Mouse (Mus musculus): ENCODE measurements around the gene Polr3gl. TPM values are rescaled to one million over a fixed set of nuclear protein-coding genes. Genes with fewer than 3 reads are reported as not detected.

Polr3gl gene
- polyA plus RNA-seq, 1 experiment: 6.2 TPM

GRCm38 (mm10) chr3:96603311-96603710, 9.3 kb upstream of the Polr3gl start:
- Histone ChIP-seq H3K36me3 (ENCODE audit: control insufficient read depth, insufficient read depth) (peaks cover 10% of the 10 kb centered on the region), H3K4me3 (ENCODE audit: insufficient read depth, poor library complexity, severe bottlenecking) (no peak overlapping the region), H3K79me3 (ENCODE audit: low read depth) (peaks cover 25% of the 10 kb centered on the region), H3K27me3 (ENCODE audit: control insufficient read depth, insufficient read depth, insufficient read length) (no peaks in the 10 kb centered on the region), H3ac (ENCODE audit: control insufficient read depth, insufficient read length, low read depth) (no peak overlapping the region), H3K79me2 (ENCODE audit: control insufficient read depth, insufficient read depth) (peaks cover 55% of the 10 kb centered on the region)
- TF ChIP-seq MYOD1 (IDR thresholded peaks at IDR 0.05; ENCODE audit: control insufficient read depth, insufficient read length, low read depth) (no peak), FOSL1 (IDR thresholded peaks at IDR 0.05; ENCODE audit: insufficient read depth, low read length, poor library complexity, severe bottlenecking) (no peak), MAX (IDR thresholded peaks at IDR 0.05) (no peak), USF1 (IDR thresholded peaks at IDR 0.05; ENCODE audit: low read depth) (no peak), CEBPB (IDR thresholded peaks at IDR 0.05; ENCODE audit: low read depth) (no peak), CTCF (IDR thresholded peaks at IDR 0.05; ENCODE audit: control insufficient read depth, insufficient read depth, insufficient read length) (no peak), MYOG (IDR thresholded peaks at IDR 0.05; ENCODE audit: control insufficient read depth, extremely low read depth, insufficient read length) (no peak)

- peaks cover 25% of the 10 kb centered on the region for H3K79me3 ChIP-seq (ENCODE audit: low read depth)
- H3K79me2 ChIP-seq (ENCODE audit: control insufficient read depth, insufficient read depth): peaks cover 53% of the 10 kb centered on the region
- no peak overlapping the region for H3K4me3 ChIP-seq (ENCODE audit: insufficient read depth, poor library complexity, severe bottlenecking)
- H3K36me3 ChIP-seq (ENCODE audit: control insufficient read depth, insufficient read depth): peaks cover 10% of the 10 kb centered on the region
- H3ac ChIP-seq (ENCODE audit: control insufficient read depth, insufficient read length, low read depth): no peak overlapping the region
- TF ChIP-seq CEBPB (IDR thresholded peaks at IDR 0.05; ENCODE audit: low read depth) (no peak), CTCF (IDR thresholded peaks at IDR 0.05; ENCODE audit: control insufficient read depth, insufficient read depth, insufficient read length) (no peak), USF1 (IDR thresholded peaks at IDR 0.05; ENCODE audit: low read depth) (no peak), MYOG (IDR thresholded peaks at IDR 0.05; ENCODE audit: control insufficient read depth, extremely low read depth, insufficient read length) (no peak), FOSL1 (IDR thresholded peaks at IDR 0.05; ENCODE audit: insufficient read depth, low read length, poor library complexity, severe bottlenecking) (no peak), MAX (IDR thresholded peaks at IDR 0.05) (no peak), MYOD1 (IDR thresholded peaks at IDR 0.05; ENCODE audit: control insufficient read depth, insufficient read length, low read depth) (no peak)
- H3K27me3 ChIP-seq (ENCODE audit: control insufficient read depth, insufficient read depth, insufficient read length): no peaks in the 10 kb centered on the region
These were observed 8.7 kb upstream of the Polr3gl start for GRCm38 (mm10) chr3:96602704-96603084.

DNA sequence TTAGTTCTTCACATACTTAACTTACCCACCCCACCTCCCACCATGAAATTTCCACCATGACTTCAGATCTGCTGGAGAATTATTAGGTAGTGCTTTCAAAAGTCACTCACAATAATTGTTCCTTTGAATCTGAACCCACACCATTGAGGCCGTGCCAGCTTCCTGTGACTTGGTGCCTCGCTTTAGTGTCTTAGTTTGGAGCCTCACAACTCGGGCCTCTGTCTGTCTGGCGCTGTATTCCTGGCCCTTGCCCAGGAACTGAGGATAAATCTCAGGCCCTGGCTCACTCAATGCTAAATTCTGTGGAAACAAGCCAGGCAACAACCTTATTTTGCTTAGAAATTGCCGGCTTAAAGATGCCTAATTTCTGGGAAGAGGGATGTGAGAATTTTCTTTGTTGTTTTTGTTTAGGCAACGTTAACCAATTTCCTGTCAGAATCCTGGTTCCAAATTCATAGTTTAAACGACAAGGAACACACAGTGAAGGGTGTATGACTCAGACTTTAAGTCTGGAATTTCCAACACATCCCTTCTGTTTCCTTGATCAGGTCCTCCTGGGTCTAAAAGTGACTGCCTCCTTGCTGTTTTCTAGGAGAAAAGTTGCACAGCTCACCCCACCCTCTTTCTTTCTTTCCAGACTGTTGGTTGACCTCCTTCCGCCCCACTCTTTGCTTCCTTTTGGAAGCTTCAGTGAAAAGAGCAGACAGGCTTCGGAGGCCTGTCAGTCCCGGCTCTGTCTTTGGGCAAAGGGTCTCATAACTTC, 8.1 kb upstream of the Polr3gl start:
- Histone ChIP-seq H3K4me3 (ENCODE audit: insufficient read depth, poor library complexity, severe bottlenecking) (peak overlapping the region; percentile 44), H3K36me3 (ENCODE audit: control insufficient read depth, insufficient read depth) (peaks cover 10% of the 10 kb centered on the region), H3ac (ENCODE audit: control insufficient read depth, insufficient read length, low read depth) (peak overlapping the region; percentile 60), H3K79me3 (ENCODE audit: low read depth) (peaks cover 25% of the 10 kb centered on the region), H3K27me3 (ENCODE audit: control insufficient read depth, insufficient read depth, insufficient read length) (no peaks in the 10 kb centered on the region), H3K79me2 (ENCODE audit: control insufficient read depth, insufficient read depth) (peaks cover 47% of the 10 kb centered on the region)
- TF ChIP-seq FOSL1 (IDR thresholded peaks at IDR 0.05; ENCODE audit: insufficient read depth, low read length, poor library complexity, severe bottlenecking) (no peak), MAX (IDR thresholded peaks at IDR 0.05) (no peak), MYOD1 (IDR thresholded peaks at IDR 0.05; ENCODE audit: control insufficient read depth, insufficient read length, low read depth) (no peak), MYOG (IDR thresholded peaks at IDR 0.05; ENCODE audit: control insufficient read depth, extremely low read depth, insufficient read length) (no peak), CTCF (IDR thresholded peaks at IDR 0.05; ENCODE audit: control insufficient read depth, insufficient read depth, insufficient read length) (no peak), USF1 (IDR thresholded peaks at IDR 0.05; ENCODE audit: low read depth) (no peak), CEBPB (IDR thresholded peaks at IDR 0.05; ENCODE audit: low read depth) (no peak)

DNA sequence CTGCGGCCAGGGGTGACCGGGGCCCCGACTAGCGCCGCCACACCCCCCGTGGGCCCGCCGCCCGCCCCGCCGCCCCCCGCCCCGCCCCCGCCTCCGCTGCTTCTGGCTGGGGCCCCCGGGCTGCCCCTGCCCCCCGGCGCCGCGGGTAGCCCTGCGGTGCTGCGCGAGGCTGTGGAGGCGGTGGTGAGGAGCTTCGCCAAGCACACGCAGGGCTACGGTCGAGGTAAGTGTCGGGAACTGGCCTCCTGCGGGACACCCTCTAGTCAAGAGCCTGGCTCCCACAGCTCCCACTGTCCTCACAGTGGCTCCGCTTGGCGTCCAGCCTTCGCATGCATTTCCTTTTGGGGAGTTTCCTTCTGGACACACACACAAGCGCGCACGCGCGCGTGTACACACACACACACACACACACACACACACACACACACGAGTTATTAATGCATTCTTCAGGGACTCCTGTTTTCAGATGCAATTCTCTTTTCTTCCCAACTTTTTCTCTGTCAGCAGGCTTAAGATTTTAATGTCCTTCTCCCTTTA, 7.3 kb upstream of the Polr3gl start:
- Histone ChIP-seq H3K36me3 (ENCODE audit: control insufficient read depth, insufficient read depth) (peaks cover 10% of the 10 kb centered on the region), H3K79me2 (ENCODE audit: control insufficient read depth, insufficient read depth) (peaks cover 43% of the 10 kb centered on the region), H3K27me3 (ENCODE audit: control insufficient read depth, insufficient read depth, insufficient read length) (no peaks in the 10 kb centered on the region), H3K79me3 (ENCODE audit: low read depth) (peaks cover 25% of the 10 kb centered on the region), H3K4me3 (ENCODE audit: insufficient read depth, poor library complexity, severe bottlenecking) (peak overlapping the region; percentile 44), H3ac (ENCODE audit: control insufficient read depth, insufficient read length, low read depth) (peak overlapping the region; percentile 83)
- no peak for TF ChIP-seq MYOG (IDR thresholded peaks at IDR 0.05; ENCODE audit: control insufficient read depth, extremely low read depth, insufficient read length)
- no peak for TF ChIP-seq CTCF (IDR thresholded peaks at IDR 0.05; ENCODE audit: control insufficient read depth, insufficient read depth, insufficient read length)
- no peak for TF ChIP-seq CEBPB (IDR thresholded peaks at IDR 0.05; ENCODE audit: low read depth)
- TF ChIP-seq MAX (IDR thresholded peaks at IDR 0.05): no peak
- TF ChIP-seq FOSL1 (IDR thresholded peaks at IDR 0.05; ENCODE audit: insufficient read depth, low read length, poor library complexity, severe bottlenecking): no peak
- no peak for TF ChIP-seq MYOD1 (IDR thresholded peaks at IDR 0.05; ENCODE audit: control insufficient read depth, insufficient read length, low read depth)
- no peak for TF ChIP-seq USF1 (IDR thresholded peaks at IDR 0.05; ENCODE audit: low read depth)

DNA sequence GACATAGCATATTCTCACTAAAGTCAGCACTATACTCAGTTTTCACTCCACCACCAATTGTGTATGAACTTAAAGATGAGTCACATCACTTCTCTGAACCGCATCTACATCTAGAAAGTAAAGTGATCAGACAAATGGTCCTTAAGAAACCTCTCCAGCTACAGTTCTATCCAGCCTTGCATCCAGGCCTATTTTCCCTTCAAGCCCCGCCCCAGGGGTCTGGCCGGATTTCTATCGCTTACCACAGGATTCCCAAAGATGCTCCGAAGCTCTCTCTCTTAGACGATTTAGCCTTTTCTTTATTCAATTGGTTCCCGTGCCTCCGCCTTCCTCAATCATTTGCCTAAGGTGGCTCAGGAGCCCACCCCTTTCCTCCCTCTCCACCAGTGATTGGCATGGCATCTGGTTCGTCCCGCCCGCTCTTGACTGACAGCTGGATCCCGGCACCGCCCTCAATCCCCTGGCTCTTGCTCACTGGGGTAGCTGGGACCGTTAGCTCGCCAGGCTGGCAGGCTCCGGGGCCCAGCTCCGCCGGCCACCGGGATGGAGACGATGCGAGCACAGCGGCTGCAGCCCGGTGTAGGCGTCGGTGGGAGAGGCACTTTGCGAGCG, 6.8 kb upstream of the Polr3gl start, which contains the start of gene Lix1l:
TSS of gene Lix1l (plus strand) at position 511 of the 612 bp plus-strand sequence.
- peak within 1 kb of the TSS; percentile 44 for H3K4me3 ChIP-seq (ENCODE audit: insufficient read depth, poor library complexity, severe bottlenecking)

More for the DNA sequence above, 6.8 kb upstream of the Polr3gl start, which contains the start of gene Lix1l:
- Histone ChIP-seq H3ac (ENCODE audit: control insufficient read depth, insufficient read length, low read depth) (peak within 1 kb of the TSS; percentile 83), H3K79me3 (ENCODE audit: low read depth) (peaks cover 25% of the 10 kb centered on the region), H3K36me3 (ENCODE audit: control insufficient read depth, insufficient read depth) (peaks cover 10% of the 10 kb centered on the region), H3K27me3 (ENCODE audit: control insufficient read depth, insufficient read depth, insufficient read length) (no peaks in the 10 kb centered on the region), H3K79me2 (ENCODE audit: control insufficient read depth, insufficient read depth) (peaks cover 43% of the 10 kb centered on the region)
- TF ChIP-seq CEBPB (IDR thresholded peaks at IDR 0.05; ENCODE audit: low read depth) (no peak), MYOG (IDR thresholded peaks at IDR 0.05; ENCODE audit: control insufficient read depth, extremely low read depth, insufficient read length) (no peak), CTCF (IDR thresholded peaks at IDR 0.05; ENCODE audit: control insufficient read depth, insufficient read depth, insufficient read length) (no peak), MAX (IDR thresholded peaks at IDR 0.05) (no peak), FOSL1 (IDR thresholded peaks at IDR 0.05; ENCODE audit: insufficient read depth, low read length, poor library complexity, severe bottlenecking) (no peak), USF1 (IDR thresholded peaks at IDR 0.05; ENCODE audit: low read depth) (no peak), MYOD1 (IDR thresholded peaks at IDR 0.05; ENCODE audit: control insufficient read depth, insufficient read length, low read depth) (no peak)
